Mouse (Mus musculus) spleen, adult 18-20 months (tissue): ENCODE results near the gene Creb5.

Experiments used
- DNase-seq, 2 experiments: peaks; one replicate each; pipeline ENCODE4 v3.0.0; 2022; ENCODE audit warnings: mixed read lengths in 2 of 2

Gene Creb5

GRCm38 (mm10) chr6:53448317-53448870 lies 161.3 kb downstream of the Creb5 start:
- DNase-seq, result no peak

GRCm38 (mm10) chr6:53449437-53450173 lies 162.5 kb downstream of the Creb5 start:
- no peak for DNase-seq

- DNase-seq, result no peak
Measured at GRCm38 (mm10) chr6:53450494-53450893, 163.4 kb downstream of the Creb5 start.

GRCm38 (mm10) chr6:53452240-53452639 lies 165.2 kb downstream of the Creb5 start:
- no peak for DNase-seq

- no peak for DNase-seq
Measured at GRCm38 (mm10) chr6:53455442-53455841, 168.4 kb downstream of the Creb5 start.

GRCm38 (mm10) chr6:53456111-53456510 lies 169.0 kb downstream of the Creb5 start:
- DNase-seq, result no peak

- DNase-seq, result no peak
Measured at GRCm38 (mm10) chr6:53459995-53460747, 173.1 kb downstream of the Creb5 start.

- DNase-seq, result no peak
Measured at GRCm38 (mm10) chr6:53461056-53461455, 174.0 kb downstream of the Creb5 start.

- DNase-seq, result no peak
Measured at GRCm38 (mm10) chr6:53461775-53462770, 175.0 kb downstream of the Creb5 start.

GRCm38 (mm10) chr6:53462802-53463201 lies 175.7 kb downstream of the Creb5 start:
- no peak for DNase-seq

GRCm38 (mm10) chr6:53463261-53463813 lies 176.3 kb downstream of the Creb5 start:
- DNase-seq, result no peak

GRCm38 (mm10) chr6:53469204-53469603 lies 182.1 kb downstream of the Creb5 start:
- DNase-seq, result no peak

- no peak for DNase-seq
Measured at GRCm38 (mm10) chr6:53469703-53470102, 182.6 kb downstream of the Creb5 start.

GRCm38 (mm10) chr6:53470559-53470958 lies 183.5 kb downstream of the Creb5 start:
- DNase-seq, result no peak

- no peak for DNase-seq
Measured at GRCm38 (mm10) chr6:53470999-53471591, 184.0 kb downstream of the Creb5 start.

- no peak for DNase-seq
Measured at GRCm38 (mm10) chr6:53472751-53473150, 185.7 kb downstream of the Creb5 start.

GRCm38 (mm10) chr6:53477501-53477900 lies 190.4 kb downstream of the Creb5 start:
- no peak for DNase-seq

GRCm38 (mm10) chr6:53490917-53491316 lies 203.8 kb downstream of the Creb5 start:
- DNase-seq, result no peak

- DNase-seq, result no peak
Measured at GRCm38 (mm10) chr6:53491331-53491730, 204.3 kb downstream of the Creb5 start.

GRCm38 (mm10) chr6:53493864-53494263 lies 206.8 kb downstream of the Creb5 start:
- no peak for DNase-seq

GRCm38 (mm10) chr6:53495667-53496066 lies 208.6 kb downstream of the Creb5 start:
- DNase-seq, result no peak

- peak; percentile 6 to 7 for DNase-seq
Measured at GRCm38 (mm10) chr6:53496325-53496753, 209.3 kb downstream of the Creb5 start.
